Mouse (Mus musculus): ENCODE data around the gene Mterf4. TPM values are rescaled to one million over a fixed set of nuclear protein-coding genes. Genes with fewer than 3 reads are reported as not detected.

Mterf4 gene
- total and polyA plus RNA-seq, 3 experiments: 33.9 to 34.6 TPM; not detected in 1

Other genes with a start within 250 kb of the Mterf4 start
- not detected in 2 replicates for gene Kif1a, start 204.0 kb downstream of the Mterf4 start, total RNA-seq (2012; rRNA removed)
- not detected for gene Kif1a, start 204.0 kb downstream of the Mterf4 start, polyA plus RNA-seq (2012; ENCODE audit: insufficient read depth in 1 of 2, insufficient read length in 2 of 2, low read depth in 1 of 2, low replicate concordance in 2 of 2, missing spikeins in 1 of 2)
- not detected in 2 replicates for gene Agxt, start 170.7 kb downstream of the Mterf4 start, total RNA-seq (2012; rRNA removed)
- gene Agxt, start 170.7 kb downstream of the Mterf4 start, polyA plus RNA-seq (2012; ENCODE audit: insufficient read depth in 1 of 2, insufficient read length in 2 of 2, low read depth in 1 of 2, low replicate concordance in 2 of 2, missing spikeins in 1 of 2): not detected
- gene 2310007B03Rik, start 145.0 kb downstream of the Mterf4 start, total RNA-seq (2012; rRNA removed): not detected in 2 replicates
- not detected for gene 2310007B03Rik, start 145.0 kb downstream of the Mterf4 start, polyA plus RNA-seq (2012; ENCODE audit: insufficient read depth in 1 of 2, insufficient read length in 2 of 2, low read depth in 1 of 2, low replicate concordance in 2 of 2, missing spikeins in 1 of 2)
- gene Crocc2, start 137.2 kb downstream of the Mterf4 start, total RNA-seq (2012; rRNA removed): not detected in 2 replicates
- gene Crocc2, start 137.2 kb downstream of the Mterf4 start, polyA plus RNA-seq (2012; ENCODE audit: insufficient read depth in 1 of 2, insufficient read length in 2 of 2, low read depth in 1 of 2, low replicate concordance in 2 of 2, missing spikeins in 1 of 2): not detected
- 0.07 and 0.12 TPM in 2 replicates for gene Sned1, start 70.1 kb downstream of the Mterf4 start, total RNA-seq (2012; rRNA removed)
- under 1 TPM in 1 of 2 experiments, not detected in 1; 0.13 TPM for gene Sned1, start 70.1 kb downstream of the Mterf4 start, polyA plus RNA-seq (2012; ENCODE audit: insufficient read depth in 1 of 2, insufficient read length in 2 of 2, low read depth in 1 of 2, low replicate concordance in 2 of 2, missing spikeins in 1 of 2)
- 32.4 and 36.6 TPM in 2 replicates for gene Ppp1r7, start 36.9 kb upstream of the Mterf4 start, total RNA-seq (2012; rRNA removed)
- 100 to 1,000 TPM in 1 of 2 experiments, 10 to 100 TPM in 1; 74.9 to 131 TPM for gene Ppp1r7, start 36.9 kb upstream of the Mterf4 start, polyA plus RNA-seq (2012; ENCODE audit: insufficient read depth in 1 of 2, insufficient read length in 2 of 2, low read depth in 1 of 2, low replicate concordance in 2 of 2, missing spikeins in 1 of 2)
- 17.4 and 22.5 TPM in 2 replicates for gene Pask, start 37.6 kb upstream of the Mterf4 start, total RNA-seq (2012; rRNA removed)
- 10 to 100 TPM in 1 of 2 experiments, not detected in 1; 19.0 TPM for gene Pask, start 37.6 kb upstream of the Mterf4 start, polyA plus RNA-seq (2012; ENCODE audit: insufficient read depth in 1 of 2, insufficient read length in 2 of 2, low read depth in 1 of 2, low replicate concordance in 2 of 2, missing spikeins in 1 of 2)
- not detected in 2 replicates for gene Ano7, start 68.0 kb upstream of the Mterf4 start, total RNA-seq (2012; rRNA removed)
- under 1 TPM in 1 of 2 experiments, not detected in 1; 0.03 TPM for gene Ano7, start 68.0 kb upstream of the Mterf4 start, polyA plus RNA-seq (2012; ENCODE audit: insufficient read depth in 1 of 2, insufficient read length in 2 of 2, low read depth in 1 of 2, low replicate concordance in 2 of 2, missing spikeins in 1 of 2)
- gene Hdlbp, start 172.9 kb upstream of the Mterf4 start, total RNA-seq (2012; rRNA removed): 141 and 160 TPM in 2 replicates
- 1,000 to 10,000 TPM in 1 of 2 experiments, 100 to 1,000 TPM in 1; 271 to 1,954 TPM for gene Hdlbp, start 172.9 kb upstream of the Mterf4 start, polyA plus RNA-seq (2012; ENCODE audit: insufficient read depth in 1 of 2, insufficient read length in 2 of 2, low read depth in 1 of 2, low replicate concordance in 2 of 2, missing spikeins in 1 of 2)
- gene Farp2, start 206.2 kb upstream of the Mterf4 start, total RNA-seq (2012; rRNA removed): 10.8 and 12.0 TPM in 2 replicates
- 1 to 10 TPM in 1 of 2 experiments, not detected in 1; 9.7 TPM for gene Farp2, start 206.2 kb upstream of the Mterf4 start, polyA plus RNA-seq (2012; ENCODE audit: insufficient read depth in 1 of 2, insufficient read length in 2 of 2, low read depth in 1 of 2, low replicate concordance in 2 of 2, missing spikeins in 1 of 2)